Mouse (Mus musculus): Measurements from ENCODE around the gene Zfp335. TPM values are rescaled to one million over a fixed set of nuclear protein-coding genes. Genes with fewer than 3 reads are reported as not detected.
A peak's percentile ranks its signal among the peaks of the same experiment; 100 is the strongest.

Gene Zfp335
- polyA plus RNA-seq, 1 experiment from 2014 or later: 17.4 TPM

- WGBS: 28% methylated on average over 4 of the region's 4 CpGs
Measured at GRCm38 (mm10) chr2:164947506-164947905, 35.9 kb upstream of the Zfp335 start.

GRCm38 (mm10) chr2:164942692-164943290, 31.2 kb upstream of the Zfp335 start:
- 18% methylated on average over 5 of the region's 5 CpGs for WGBS
- H3K4me2 ChIP-seq (replicated peaks): no peak overlapping the region
- peaks cover 46% of the 10 kb centered on the region for H3K4me1 ChIP-seq
- no peaks in the 10 kb centered on the region for H3K36me3 ChIP-seq
- H3K27ac ChIP-seq: no peak overlapping the region
- ATAC-seq (ENCODE audit: insufficient number of reproducible peaks, insufficient read depth, low FRiP score, low TSS enrichment): no peak
- H3K4me3 ChIP-seq: no peak overlapping the region
- peaks cover 37% of the 10 kb centered on the region for H3K27me3 ChIP-seq
- H3K9ac ChIP-seq: no peak overlapping the region
- H3K9me3 ChIP-seq: no peaks in the 10 kb centered on the region

More at GRCm38 (mm10) chr2:164947506-164947905, 35.9 kb upstream of the Zfp335 start:
- Histone ChIP-seq H3K4me1 (peaks cover 23% of the 10 kb centered on the region), H3K27ac (no peak overlapping the region), H3K9ac (no peak overlapping the region), H3K4me2 (replicated peaks) (no peak overlapping the region), H3K36me3 (no peaks in the 10 kb centered on the region), H3K27me3 (peaks cover 63% of the 10 kb centered on the region), H3K9me3 (no peaks in the 10 kb centered on the region), H3K4me3 (no peak overlapping the region)
- ATAC-seq (ENCODE audit: insufficient number of reproducible peaks, insufficient read depth, low FRiP score, low TSS enrichment): no peak; the same call in 1 of the 2 replicates

GRCm38 (mm10) chr2:164940140-164940830, 28.7 kb upstream of the Zfp335 start, which contains the start of gene Mmp9:
Mmp9 (plus strand) TSS chr2:164940780.
- Histone ChIP-seq H3K4me1 (peaks cover 42% of the 10 kb centered on the region), H3K27me3 (peaks cover 32% of the 10 kb centered on the region), H3K9ac (no peak within 1 kb of the TSS), H3K9me3 (no peaks in the 10 kb centered on the region), H3K4me2 (replicated peaks) (no peak within 1 kb of the TSS), H3K27ac (0 out of 2 replicates have a peak within 1 kb of the TSS, but pooled peaks have one; percentile 4), H3K36me3 (no peaks in the 10 kb centered on the region), H3K4me3 (no peak within 1 kb of the TSS)
- WGBS: 20% methylated on average over 10 of the region's 10 CpGs
- no peak for ATAC-seq (ENCODE audit: insufficient number of reproducible peaks, insufficient read depth, low FRiP score, low TSS enrichment)

GRCm38 (mm10) chr2:164939106-164939505, 27.5 kb upstream of the Zfp335 start:
- ATAC-seq (ENCODE audit: insufficient number of reproducible peaks, insufficient read depth, low FRiP score, low TSS enrichment): no peak
- no peak overlapping the region; the same call in 1 of the 2 replicates for H3K9ac ChIP-seq
- no peaks in the 10 kb centered on the region for H3K9me3 ChIP-seq
- H3K27me3 ChIP-seq: peaks cover 30% of the 10 kb centered on the region
- H3K4me3 ChIP-seq: peak overlapping the region; percentile 29
- H3K4me2 ChIP-seq (replicated peaks): peak overlapping the region; percentile 55
- H3K27ac ChIP-seq: no peak overlapping the region
- H3K4me1 ChIP-seq: peaks cover 42% of the 10 kb centered on the region
- WGBS: 2% methylated on average over 11 of the region's 11 CpGs
- H3K36me3 ChIP-seq: no peaks in the 10 kb centered on the region

GRCm38 (mm10) chr2:164938146-164939091, 26.9 kb upstream of the Zfp335 start:
- H3K4me1 ChIP-seq: peaks cover 46% of the 10 kb centered on the region
- 2% methylated on average over 39 of the region's 39 CpGs for WGBS
- no peaks in the 10 kb centered on the region for H3K36me3 ChIP-seq
- H3K4me2 ChIP-seq (replicated peaks): peak overlapping the region; percentile 55
- no peaks in the 10 kb centered on the region for H3K9me3 ChIP-seq
- H3K4me3 ChIP-seq: peak overlapping the region; percentile 29
- H3K9ac ChIP-seq: peak overlapping the region; percentile 4; the same call in 1 of the 2 replicates
- H3K27ac ChIP-seq: no peak overlapping the region
- ATAC-seq (ENCODE audit: insufficient number of reproducible peaks, insufficient read depth, low FRiP score, low TSS enrichment): no peak
- H3K27me3 ChIP-seq: peaks cover 30% of the 10 kb centered on the region

- Histone ChIP-seq H3K4me3 (no peak overlapping the region), H3K4me1 (peaks cover 41% of the 10 kb centered on the region), H3K27me3 (peaks cover 30% of the 10 kb centered on the region), H3K36me3 (no peaks in the 10 kb centered on the region), H3K27ac (no peak overlapping the region), H3K9me3 (no peaks in the 10 kb centered on the region), H3K9ac (no peak overlapping the region), H3K4me2 (replicated peaks) (no peak overlapping the region)
- no peak for ATAC-seq (ENCODE audit: insufficient number of reproducible peaks, insufficient read depth, low FRiP score, low TSS enrichment)
- 72% methylated on average over 4 of the region's 4 CpGs for WGBS
Measured at GRCm38 (mm10) chr2:164935991-164936390, 24.4 kb upstream of the Zfp335 start.

- 40% methylated on average over 10 of the region's 10 CpGs for WGBS
- no peak for ATAC-seq (ENCODE audit: insufficient number of reproducible peaks, insufficient read depth, low FRiP score, low TSS enrichment)
- H3K27me3 ChIP-seq: peaks cover 15% of the 10 kb centered on the region
- peaks cover 20% of the 10 kb centered on the region for H3K4me1 ChIP-seq
- H3K36me3 ChIP-seq: no peaks in the 10 kb centered on the region
- H3K9ac ChIP-seq: no peak overlapping the region
- no peak overlapping the region for H3K4me2 ChIP-seq (replicated peaks)
- H3K27ac ChIP-seq: no peak overlapping the region
- no peak overlapping the region for H3K4me3 ChIP-seq
- H3K9me3 ChIP-seq: no peaks in the 10 kb centered on the region
Measured at GRCm38 (mm10) chr2:164933534-164933933, 22.0 kb upstream of the Zfp335 start.

- H3K27ac ChIP-seq: 0 out of 2 replicates have a peak overlapping the region, but pooled peaks have one; percentile 19
- WGBS: 30% methylated on average over 11 of the region's 11 CpGs
- peaks cover 15% of the 10 kb centered on the region for H3K4me1 ChIP-seq
Measured at GRCm38 (mm10) chr2:164930706-164931581, 19.4 kb upstream of the Zfp335 start.

GRCm38 (mm10) chr2:164924100-164924857, 12.7 kb upstream of the Zfp335 start:
- Histone ChIP-seq H3K4me2 (replicated peaks) (no peak overlapping the region), H3K27ac (no peak overlapping the region), H3K36me3 (peaks cover 12% of the 10 kb centered on the region), H3K4me1 (peaks cover 4% of the 10 kb centered on the region; the same call in 1 of the 2 replicates), H3K27me3 (no peaks in the 10 kb centered on the region), H3K9me3 (no peaks in the 10 kb centered on the region), H3K9ac (no peak overlapping the region), H3K4me3 (no peak overlapping the region)
- 33% methylated on average over 11 of the region's 11 CpGs for WGBS
- no peak for ATAC-seq (ENCODE audit: insufficient number of reproducible peaks, insufficient read depth, low FRiP score, low TSS enrichment)

More at GRCm38 (mm10) chr2:164930706-164931581, 19.4 kb upstream of the Zfp335 start:
- ATAC-seq (ENCODE audit: insufficient number of reproducible peaks, insufficient read depth, low FRiP score, low TSS enrichment): no peak
- no peak overlapping the region for H3K9ac ChIP-seq
- no peaks in the 10 kb centered on the region for H3K9me3 ChIP-seq
- no peak overlapping the region for H3K4me2 ChIP-seq (replicated peaks)
- H3K27me3 ChIP-seq: no peaks in the 10 kb centered on the region; the same call in 1 of the 2 replicates
- H3K4me3 ChIP-seq: no peak overlapping the region
- H3K36me3 ChIP-seq: no peaks in the 10 kb centered on the region

- Histone ChIP-seq H3K4me2 (replicated peaks) (no peak overlapping the region), H3K4me3 (no peak overlapping the region), H3K36me3 (peaks cover 13% of the 10 kb centered on the region), H3K9me3 (no peaks in the 10 kb centered on the region), H3K27ac (no peak overlapping the region), H3K27me3 (no peaks in the 10 kb centered on the region), H3K4me1 (peaks cover 4% of the 10 kb centered on the region; the same call in 1 of the 2 replicates), H3K9ac (no peak overlapping the region)
- 72% methylated on average over 4 of the region's 4 CpGs for whole genome bisulfite sequencing
- ATAC-seq (ENCODE audit: insufficient number of reproducible peaks, insufficient read depth, low FRiP score, low TSS enrichment): no peak
Measured at GRCm38 (mm10) chr2:164923291-164923690, 11.7 kb upstream of the Zfp335 start.

Data from embryonic facial prominence, embryonic 12.5 days (tissue).